Mouse (Mus musculus) liver (tissue): ENCODE data around the gene L1cam.

Experiments
- DNase-seq: peaks from one replicate; pipeline ENCODE4 v3.0.0-alpha.2; 2020; ENCODE audit warnings: mixed read lengths

Gene L1cam

GRCm38 (mm10) chrX:73875881-73876280, 20.0 kb downstream of the L1cam start:
- no peak for DNase-seq

GRCm38 (mm10) chrX:73871956-73872355, 23.9 kb downstream of the L1cam start:
- no peak for DNase-seq

- DNase-seq: no peak
These were observed 24.4 kb downstream of the L1cam start for GRCm38 (mm10) chrX:73871474-73871873.

GRCm38 (mm10) chrX:73869334-73869733, 26.6 kb downstream of the L1cam start:
- DNase-seq: no peak

- peak; percentile 34 for DNase-seq
These were observed 28.1 kb downstream of the L1cam start for GRCm38 (mm10) chrX:73867852-73868251.

GRCm38 (mm10) chrX:73867256-73867655, 28.6 kb downstream of the L1cam start:
- DNase-seq: no peak

GRCm38 (mm10) chrX:73864692-73865091, 31.2 kb downstream of the L1cam start:
- DNase-seq: no peak

GRCm38 (mm10) chrX:73855087-73855408, 40.9 kb downstream of the L1cam start:
- DNase-seq: no peak

- DNase-seq: no peak
These were observed 41.4 kb downstream of the L1cam start for GRCm38 (mm10) chrX:73854326-73855086.

GRCm38 (mm10) chrX:73836691-73837090, 59.2 kb downstream of the L1cam start:
- no peak for DNase-seq

GRCm38 (mm10) chrX:73835731-73836130, 60.2 kb downstream of the L1cam start:
- DNase-seq: no peak

GRCm38 (mm10) chrX:73824185-73825151, 71.4 kb downstream of the L1cam start, which contains the start of gene Pdzd4:
Pdzd4 (minus strand) TSS chrX:73824969.
- DNase-seq: peak; percentile 40

- DNase-seq: no peak
These were observed 72.2 kb downstream of the L1cam start for GRCm38 (mm10) chrX:73823747-73824146.

- no peak for DNase-seq
These were observed 79.2 kb downstream of the L1cam start for GRCm38 (mm10) chrX:73816596-73817314.

GRCm38 (mm10) chrX:73815072-73815471, 80.8 kb downstream of the L1cam start:
- DNase-seq: no peak

- no peak for DNase-seq
These were observed 90.1 kb downstream of the L1cam start for GRCm38 (mm10) chrX:73805814-73806213.
